Mouse (Mus musculus) G1E (cell line): ENCODE measurements around the gene Rps28.

Experiments used
- CTCF ChIP-seq: IDR thresholded peaks from 2 replicates; pipeline ENCODE4 v1.5.1; 2012; ENCODE audit warnings: low read depth, low read length, inconsistent platforms, mixed read lengths
- GATA1 ChIP-seq: IDR thresholded peaks from 2 replicates; pipeline ENCODE4 v1.6.1; 2012; ENCODE audit warnings: borderline replicate concordance, low read length, inconsistent platforms, mixed read lengths
- GATA2 ChIP-seq: IDR thresholded peaks from 2 replicates; pipeline ENCODE4 v1.6.1; 2012; ENCODE audit warnings: low read depth, low read length, inconsistent platforms, borderline replicate concordance
- POLR2AphosphoS5 ChIP-seq: IDR thresholded peaks from 2 replicates; pipeline ENCODE4 v1.6.1; 2012; ENCODE audit warnings: low read depth, low read length, inconsistent platforms; ENCODE audit not compliant: insufficient replicate concordance
- TAL1 ChIP-seq: conservative IDR thresholded peaks from 2 replicates; pipeline ENCODE4 v1.6.1; 2012; ENCODE audit warnings: low read depth, low read length, inconsistent platforms, mixed read lengths

DNA sequence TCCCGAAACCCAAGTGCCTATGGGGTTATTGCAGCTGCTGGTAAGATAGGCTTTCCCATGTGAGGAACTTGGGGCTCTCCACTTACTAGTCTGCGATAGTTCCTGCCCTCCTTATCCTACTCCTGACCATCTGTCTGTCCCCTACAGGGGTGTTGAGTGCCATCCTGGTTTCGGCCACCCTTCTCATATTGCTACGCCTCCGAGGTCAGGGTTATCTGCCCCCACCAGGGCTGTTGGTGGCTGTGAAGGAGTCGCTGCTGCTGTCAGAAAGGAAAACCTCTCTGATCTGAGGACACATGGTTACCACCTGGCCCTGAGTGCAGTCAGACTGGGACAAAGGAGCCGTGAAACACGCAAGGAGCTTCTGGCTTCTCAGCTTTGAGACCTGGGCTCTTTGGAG, 23.8 kb upstream of the Rps28 start:
- TF ChIP-seq CTCF = no peak
- no peak for TF ChIP-seq GATA2
- no peak for TF ChIP-seq TAL1
- TF ChIP-seq GATA1 = no peak
- TF ChIP-seq POLR2AphosphoS5 = no peak
